Mouse (Mus musculus) embryo, embryonic 11 days (tissue): ENCODE data around the gene Epb41l2.

ENCODE experiments used
- DNase-seq: peaks from one replicate; pipeline ENCODE4 v3.0.0-alpha.2; 2015

The Epb41l2 gene

DNA sequence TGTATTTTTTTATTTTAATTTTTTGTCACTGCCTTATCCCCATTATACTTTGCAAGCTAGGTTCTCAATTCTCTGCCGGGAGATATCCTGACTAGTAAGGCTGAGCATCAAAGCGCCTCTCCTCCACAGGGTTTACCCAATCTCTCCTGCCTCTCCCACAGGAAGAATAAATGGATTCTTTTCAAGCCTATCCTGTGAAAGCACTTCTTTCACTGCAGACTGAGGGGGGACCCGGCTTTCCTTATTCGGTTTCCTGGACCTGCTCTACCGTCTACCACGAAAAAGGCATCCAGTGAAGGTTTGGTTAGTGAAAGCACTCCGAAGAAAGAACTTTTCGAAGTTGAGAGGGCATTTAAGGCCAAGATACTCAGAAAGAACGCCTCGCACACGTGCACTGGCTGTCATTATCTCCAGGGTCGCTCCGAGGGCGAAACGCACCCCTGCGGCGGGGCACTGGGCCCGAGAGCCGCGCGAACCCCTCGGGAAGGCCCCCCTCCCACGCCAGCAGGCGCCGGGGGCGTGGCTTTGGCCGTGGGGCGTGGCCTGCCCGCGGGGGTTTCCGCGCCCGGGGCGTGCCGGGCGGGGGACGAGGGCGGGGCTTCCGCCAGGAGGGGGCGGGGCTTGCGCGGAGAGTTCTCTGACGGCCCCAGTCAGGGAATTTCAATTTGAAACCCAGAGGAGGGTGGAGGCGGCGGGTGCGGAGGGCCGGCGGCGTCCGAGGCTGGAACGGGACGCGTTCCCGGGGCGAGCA is at the start of gene Epb41l2:
TSS of gene Epb41l2 (plus strand) at position 591 of the 751 bp plus-strand sequence.
- peak; percentile 91 for DNase-seq

DNA sequence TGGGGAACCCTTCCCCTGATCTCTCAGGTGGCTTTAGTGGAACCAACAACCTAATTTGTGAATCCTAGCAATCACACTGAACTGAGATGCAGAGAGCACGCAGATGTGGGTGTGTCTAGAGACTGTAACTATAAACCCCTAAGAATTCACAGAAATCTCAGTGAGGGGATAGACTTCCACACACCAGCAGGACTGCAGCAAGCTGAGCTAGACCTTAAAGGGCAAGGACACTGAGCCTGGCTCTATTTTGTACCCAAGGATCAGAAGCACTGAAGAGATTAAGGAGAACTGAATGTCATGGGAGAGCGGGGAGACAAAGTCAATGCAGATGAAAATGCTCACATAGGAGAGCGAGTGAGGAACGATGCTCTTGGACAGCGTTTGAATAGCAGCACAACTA is 49.6 kb upstream of the Epb41l2 start:
- DNase-seq, result no peak

DNA sequence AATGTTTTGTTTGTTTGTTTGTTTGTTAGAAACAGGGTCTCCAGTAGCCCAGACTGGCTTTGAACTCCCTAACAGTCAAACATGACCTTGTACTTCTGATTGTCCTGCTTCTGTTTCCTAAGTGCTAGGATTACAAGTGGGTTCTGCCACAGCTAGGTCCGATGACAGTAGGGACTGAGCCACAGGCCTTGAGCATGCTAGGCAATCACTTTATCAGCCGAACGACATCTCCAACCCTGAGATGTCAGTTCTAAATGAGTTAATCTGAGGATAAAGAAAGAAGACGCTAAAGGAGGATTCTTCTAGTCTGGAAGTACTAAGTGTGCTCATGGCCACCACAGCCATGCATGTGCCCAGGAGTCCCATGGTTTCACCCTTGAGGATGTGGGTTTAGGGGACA is 48.9 kb upstream of the Epb41l2 start:
- DNase-seq, result no peak

DNA sequence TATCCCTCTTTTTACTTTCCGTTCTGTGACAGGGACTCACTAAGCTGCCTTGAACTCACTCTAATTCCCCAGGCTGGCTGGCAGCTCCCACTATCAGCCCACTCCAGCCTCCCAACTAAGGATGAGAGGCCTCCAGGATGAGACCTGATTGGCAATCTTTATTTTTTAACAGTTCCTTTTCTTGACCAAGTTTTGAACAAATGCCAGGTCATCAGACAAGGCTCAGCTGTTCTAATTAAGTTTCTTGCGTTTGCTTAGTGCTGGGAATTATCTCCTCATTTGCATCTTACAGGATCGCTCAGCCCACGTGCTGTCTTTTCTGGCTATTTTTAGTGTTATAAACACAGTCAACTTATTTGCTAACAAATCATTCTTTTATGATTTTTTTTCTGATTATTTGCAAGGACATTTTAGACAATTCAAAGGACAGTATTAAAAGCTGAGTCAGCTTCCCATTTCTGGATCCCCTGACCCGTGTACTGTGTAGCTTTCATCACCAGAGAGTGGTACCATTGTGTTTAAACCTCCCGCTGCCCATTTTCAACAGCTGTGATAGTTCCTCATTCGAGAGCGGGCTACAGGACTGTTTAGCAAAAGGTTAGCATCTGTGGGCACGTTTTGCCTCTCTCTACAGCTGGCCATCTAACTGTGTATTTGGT is 47.9 kb upstream of the Epb41l2 start:
- DNase-seq, result no peak

DNA sequence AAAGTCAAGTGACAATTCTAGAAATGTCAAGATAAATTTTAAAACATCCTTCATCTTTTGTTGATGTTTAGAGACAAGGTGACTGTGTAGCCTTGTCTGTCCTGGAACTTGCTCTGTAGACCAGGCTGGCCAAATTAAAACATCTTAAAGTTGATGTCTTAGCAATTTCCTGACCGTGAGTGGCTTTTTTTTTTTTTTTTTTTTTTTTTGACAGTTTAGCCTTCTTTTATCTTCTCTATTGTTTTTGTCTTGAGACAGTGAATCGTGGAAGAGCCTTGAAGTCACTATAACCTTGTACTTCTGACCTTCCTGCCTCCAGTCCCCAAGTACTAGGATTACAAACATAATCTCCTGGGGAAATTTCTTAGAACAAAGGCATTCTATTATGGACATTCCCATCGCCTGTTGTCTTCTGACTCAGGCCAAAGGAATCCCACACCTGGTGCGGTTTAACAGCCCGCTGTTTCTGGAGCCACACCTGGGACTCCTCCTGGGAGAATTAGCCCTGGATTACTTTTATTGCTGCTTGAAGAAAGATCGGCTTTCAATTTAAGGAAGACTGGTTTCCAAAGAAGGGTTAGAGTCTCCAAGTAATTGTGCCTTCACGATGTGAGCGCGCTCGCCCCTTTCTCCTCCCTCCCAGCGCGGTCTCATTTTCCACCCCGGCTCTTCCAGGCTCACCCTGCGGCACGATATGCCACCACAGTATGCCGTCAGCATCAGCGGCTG is 45.6 kb upstream of the Epb41l2 start:
- DNase-seq, result peak; percentile 48

DNA sequence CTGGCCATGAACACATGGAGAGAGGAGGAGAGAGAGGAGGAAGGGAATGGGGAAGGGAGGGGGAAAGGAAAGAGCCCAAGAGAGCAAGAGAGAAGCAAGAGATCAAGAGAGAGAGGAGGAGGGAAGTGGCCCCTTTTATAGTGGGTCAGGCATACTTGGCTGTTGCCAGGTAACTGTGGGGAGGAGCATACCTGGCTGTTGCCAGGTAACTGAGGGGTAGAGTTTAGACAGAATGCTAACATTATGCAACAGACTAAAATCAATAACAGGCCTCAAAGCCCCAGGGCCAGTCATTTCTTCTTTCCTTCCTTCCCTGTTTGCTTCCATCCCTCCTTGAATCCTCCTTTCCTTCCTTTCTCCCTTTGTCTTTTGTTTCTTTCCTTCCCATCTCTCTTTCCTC is 41.9 kb upstream of the Epb41l2 start:
- no peak for DNase-seq

DNA sequence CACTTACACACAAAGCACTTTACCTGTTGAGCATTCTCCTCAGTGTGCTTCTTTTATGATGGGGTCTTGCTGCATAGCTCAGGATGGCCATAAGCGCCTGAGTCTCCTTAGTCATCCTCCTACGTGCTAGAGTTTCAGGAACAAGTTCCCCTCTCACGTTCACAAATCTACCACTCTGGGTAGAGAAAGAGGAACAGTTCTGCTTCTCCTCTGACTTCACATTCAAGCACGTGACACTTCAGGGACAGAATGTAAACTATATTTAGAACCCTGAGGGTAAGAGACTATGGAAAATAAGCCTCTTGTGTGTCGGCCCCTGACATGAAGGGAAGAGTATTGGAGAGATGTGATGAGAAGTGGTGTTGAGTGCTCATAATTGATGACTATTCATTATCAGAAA is 41.2 kb upstream of the Epb41l2 start:
- DNase-seq, result no peak

DNA sequence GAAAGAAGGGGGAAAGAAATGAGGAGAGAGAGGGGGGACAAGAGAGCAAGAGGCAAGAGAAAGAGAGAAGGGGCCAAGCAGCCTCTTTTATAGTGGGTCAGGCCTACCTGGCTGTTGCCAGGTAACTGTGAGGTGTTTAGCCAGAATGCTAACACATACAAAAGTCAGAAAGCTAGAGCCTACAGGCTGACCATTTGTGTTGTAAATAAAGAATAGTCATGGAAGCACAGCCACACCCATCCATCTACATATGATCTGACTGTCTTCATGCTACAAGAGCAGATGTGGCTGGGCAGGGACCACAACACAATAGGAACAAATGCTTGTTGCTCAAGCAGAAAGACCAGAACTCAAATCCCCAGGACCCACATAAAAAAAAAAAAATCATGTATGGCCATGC is 40.1 kb upstream of the Epb41l2 start:
- no peak for DNase-seq

DNA sequence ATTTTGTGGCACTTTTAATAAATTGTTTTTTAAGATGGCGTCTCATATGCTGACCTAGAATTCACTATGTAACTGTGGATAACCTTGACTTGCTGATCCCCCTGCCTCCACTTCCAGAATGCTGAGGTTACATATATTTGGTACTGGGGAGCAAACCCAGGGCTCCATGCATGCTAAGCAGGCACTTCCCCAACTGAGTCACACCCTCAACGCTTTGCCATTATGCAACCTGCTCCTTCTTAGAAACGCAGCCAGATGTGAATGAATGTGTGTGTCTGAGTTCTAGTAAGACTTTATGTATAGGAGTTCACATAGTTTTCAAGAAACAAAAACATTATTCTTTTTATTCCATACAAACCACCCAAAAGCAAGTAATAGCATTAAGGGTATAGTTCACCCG is 38.4 kb upstream of the Epb41l2 start:
- DNase-seq, result no peak

DNA sequence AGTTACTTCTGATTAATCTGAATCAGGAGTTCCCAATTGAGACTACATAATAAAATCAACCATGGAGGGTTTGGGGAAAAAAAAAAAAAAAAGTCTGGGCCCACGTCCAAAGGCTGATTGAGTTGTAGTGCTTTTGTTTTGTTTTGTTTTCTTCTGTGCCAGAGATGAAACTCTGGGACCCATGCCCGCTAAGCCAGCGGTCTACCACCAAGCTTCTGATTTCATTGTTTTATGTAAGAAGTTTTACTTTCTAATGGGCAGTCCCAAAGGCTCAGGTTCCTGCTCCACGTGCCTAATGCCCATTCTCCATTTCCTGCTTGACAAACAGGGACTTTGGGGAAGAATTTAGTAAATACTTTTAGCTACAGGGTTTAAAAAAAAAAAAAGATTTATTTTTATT is 33.9 kb upstream of the Epb41l2 start:
- DNase-seq, result no peak

DNA sequence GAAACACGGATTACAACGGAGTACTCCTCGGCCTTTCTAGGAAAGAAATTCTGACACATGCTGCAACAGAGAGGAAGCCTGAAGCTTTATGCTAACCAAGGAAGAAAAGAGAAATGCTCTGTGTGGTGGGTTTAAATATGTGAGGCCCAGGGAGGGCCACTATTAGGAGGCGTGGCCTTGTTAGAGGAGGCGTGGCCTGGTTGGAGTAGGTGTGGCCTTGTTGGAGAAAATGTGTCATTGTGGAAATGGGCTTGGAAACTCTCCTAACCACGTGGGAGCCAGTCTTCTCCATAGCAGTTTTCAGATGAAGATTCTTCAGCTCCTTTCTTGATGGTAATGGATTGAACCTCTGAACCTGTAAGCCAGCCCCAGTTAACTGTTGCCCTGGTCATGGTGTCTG is 32.1 kb upstream of the Epb41l2 start:
- DNase-seq, result no peak

DNA sequence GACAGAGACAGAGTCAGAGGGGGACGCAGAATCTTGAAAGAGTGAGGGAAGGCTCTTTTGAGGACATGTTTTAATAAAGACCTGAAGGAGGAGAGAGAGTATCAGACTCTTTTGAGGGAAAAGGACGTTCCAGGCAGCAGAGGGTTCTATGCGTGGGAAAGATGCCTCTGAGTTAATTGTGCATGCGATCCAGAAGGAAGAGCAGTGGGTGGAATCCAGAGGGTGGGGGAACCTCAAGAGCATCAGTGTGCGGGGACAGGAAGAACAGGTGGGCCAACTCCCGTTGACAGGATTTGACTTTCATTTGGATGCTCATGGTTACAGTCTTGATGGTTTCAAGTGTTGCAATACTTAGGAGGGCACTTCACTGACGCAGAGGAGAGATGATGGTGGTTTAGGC is 29.5 kb upstream of the Epb41l2 start:
- no peak for DNase-seq

DNA sequence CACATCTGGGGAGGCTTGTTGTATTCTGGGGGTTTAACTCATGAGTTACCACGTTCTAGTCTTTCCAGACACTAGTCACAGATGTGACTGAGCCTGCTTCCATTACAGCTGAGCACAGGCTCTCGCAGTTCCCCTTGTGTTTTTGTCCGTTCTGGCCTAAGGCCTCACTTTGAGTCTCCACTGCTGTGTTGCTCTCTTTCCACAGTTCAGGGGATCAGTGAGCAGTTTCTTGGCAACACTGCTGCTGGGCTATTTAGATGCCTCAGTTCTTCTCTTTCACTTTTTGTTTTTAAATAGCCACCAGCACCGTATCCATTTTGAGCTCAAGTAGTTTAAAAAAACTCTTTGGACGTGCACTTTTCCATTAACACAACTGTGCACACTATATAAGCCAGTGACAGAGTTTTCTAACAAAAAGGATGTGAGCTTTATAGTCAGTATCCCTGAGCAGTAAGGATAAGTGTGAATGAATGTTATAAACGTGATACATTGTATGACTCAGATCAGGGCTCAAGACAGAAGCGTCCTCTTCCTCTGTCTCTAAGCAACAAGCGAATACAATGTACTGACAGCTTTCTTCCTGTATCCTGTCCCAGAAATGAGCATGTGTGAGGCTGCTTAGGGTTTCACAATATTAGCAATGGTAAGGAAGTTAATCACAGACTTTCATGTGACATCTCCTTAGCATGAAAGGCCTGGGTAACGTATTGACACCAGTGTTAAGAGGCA is 28.1 kb upstream of the Epb41l2 start:
- DNase-seq, result no peak

DNA sequence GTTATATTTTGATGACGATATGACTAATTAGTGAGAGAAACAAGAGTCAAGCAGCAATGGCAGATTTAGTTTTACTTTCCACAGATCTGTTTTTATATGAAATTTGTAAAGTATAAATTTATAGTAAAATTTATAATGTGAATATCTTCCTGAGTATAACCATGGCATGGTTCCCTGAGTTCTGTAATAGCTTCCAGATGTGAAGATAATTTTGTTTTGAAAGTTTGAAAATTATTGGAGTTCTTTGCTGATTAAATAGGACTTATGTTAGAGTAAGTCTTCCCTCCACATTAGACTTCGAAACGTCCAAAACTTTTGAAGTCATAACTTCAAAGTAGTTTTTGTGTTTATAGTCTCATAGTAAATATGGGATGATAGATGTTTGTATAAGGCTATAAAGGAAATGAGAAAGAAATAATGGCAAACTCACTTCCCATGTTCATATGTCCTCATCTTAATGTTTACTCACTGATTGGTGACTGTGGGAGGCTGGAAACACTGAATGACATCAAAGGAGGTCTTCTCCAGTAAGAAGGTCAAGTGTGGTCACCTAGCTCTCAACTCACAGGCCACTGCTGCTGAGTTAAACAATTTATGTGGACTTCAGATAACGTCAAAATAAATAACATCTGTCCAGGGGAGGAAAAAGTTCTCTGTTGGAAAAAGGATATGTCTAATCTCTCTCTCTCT is 26.1 kb upstream of the Epb41l2 start:
- no peak for DNase-seq

DNA sequence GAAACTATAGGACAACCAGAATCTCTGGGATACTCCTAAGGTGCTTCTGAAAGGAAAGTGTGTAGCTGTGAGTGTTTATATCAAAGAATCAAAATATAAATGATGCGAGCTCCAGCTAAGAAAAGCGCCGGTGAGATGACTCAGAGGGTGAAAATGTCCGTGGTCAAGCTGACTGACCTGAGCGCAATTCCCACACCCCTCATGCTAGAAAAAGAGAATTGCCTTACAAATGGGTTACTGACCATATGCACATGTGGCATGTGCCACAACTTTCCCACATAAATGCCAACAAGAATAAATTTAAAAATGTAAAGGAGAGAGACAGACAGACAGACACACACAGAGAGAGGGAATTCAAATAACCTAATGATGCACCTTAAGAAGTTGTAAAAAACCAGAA is 18.9 kb upstream of the Epb41l2 start:
- DNase-seq, result no peak

DNA sequence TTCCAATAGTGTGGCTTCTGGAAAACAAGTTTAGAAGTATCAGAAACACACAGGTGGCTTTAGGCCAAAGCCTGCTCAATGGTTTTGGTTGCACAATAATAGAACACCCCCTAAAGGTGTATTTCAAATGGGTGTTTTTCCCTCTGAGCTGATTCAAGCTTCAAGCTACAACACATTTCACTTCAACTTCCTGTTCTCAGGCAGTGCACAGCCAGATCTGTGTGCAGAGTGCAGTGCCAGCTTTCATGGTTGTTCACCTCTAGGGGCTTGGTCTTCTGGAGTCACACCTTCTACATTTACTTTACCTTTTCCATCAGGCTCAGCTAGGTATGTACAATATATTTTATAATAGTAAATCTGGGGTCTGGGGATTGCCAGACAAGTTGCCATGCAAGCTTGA is 16.8 kb upstream of the Epb41l2 start:
- DNase-seq, result no peak

DNA sequence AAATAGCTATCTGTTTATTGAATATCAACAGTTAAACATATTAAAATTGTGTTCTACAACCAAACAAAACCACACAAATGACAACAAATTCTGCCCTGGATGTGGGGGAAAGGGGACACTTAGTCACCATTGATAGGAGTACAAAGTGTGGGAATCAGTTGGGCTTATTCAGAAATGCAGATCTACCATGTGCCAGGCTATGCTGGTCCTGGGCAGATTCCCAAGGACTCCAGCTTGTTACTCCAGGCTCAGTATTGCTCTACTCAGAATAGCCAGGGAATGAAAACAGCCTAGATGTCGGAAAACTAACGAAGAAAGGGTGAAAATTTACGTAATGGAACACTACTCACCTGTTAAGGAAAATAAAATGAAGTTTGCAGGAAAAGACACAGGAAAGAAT is 5.7 kb upstream of the Epb41l2 start:
- DNase-seq, result no peak

DNA sequence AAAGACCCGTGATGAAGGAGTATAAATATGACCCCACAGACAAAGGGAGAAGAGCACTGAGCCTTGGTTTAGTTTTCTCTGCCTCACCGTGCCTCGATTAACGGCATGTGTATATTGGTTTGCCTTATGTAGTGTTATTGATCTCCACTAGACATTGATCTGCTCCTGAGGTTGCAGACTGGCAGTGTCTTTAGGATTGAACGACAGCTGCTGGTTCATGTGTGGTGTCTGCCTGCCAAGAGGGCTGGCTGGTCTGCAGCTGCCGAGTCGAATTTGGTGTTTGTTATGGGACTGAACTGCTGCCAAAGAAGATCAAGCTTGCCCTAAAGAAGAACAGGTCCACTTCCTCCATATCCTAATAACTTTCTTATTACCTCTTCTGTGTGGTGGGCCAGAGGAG is 5.2 kb upstream of the Epb41l2 start:
- no peak for DNase-seq

DNA sequence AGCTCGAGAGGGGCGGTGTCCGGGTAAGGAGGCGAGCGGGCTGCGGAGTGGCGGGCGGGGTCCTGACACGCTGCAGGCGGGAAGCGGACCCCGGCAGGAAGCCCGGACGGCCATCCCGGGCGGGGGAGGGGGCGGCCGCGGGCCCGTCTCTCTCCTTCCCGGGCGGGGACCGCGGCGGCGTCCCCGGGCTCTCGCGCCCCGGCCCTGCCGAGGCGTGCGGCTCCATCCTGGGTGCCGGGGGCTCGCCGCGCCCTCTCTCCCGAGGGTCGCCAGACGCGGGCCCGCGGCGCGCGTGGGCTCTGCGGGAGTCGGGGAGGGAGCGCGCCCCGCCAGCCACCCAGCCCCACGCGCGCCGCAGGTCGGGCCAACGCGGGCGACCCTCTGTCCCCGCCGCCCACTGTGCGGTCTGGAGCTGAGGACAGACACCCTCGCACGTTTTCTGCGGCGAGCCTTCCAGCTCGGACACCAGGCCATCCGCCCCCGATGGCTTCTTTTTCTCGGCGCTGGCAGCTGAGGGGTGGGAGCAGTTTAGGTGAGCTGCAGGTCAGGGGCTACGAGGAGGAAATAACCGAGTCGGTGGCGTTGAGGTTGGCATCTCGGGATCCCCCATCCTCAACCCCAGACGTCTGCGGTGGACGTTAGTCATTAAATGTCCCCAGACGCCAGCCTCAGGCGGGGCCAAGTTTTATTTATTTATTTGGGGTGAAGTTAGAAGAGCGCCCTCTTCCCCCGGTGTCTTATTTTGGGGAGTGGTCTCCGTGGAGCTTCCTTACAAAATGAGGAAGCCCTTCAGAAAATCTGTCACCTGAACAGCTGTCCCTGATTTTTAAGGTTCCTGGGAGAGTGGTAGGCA is 587 bp downstream of the Epb41l2 start:
- DNase-seq, result peak; percentile 56

DNA sequence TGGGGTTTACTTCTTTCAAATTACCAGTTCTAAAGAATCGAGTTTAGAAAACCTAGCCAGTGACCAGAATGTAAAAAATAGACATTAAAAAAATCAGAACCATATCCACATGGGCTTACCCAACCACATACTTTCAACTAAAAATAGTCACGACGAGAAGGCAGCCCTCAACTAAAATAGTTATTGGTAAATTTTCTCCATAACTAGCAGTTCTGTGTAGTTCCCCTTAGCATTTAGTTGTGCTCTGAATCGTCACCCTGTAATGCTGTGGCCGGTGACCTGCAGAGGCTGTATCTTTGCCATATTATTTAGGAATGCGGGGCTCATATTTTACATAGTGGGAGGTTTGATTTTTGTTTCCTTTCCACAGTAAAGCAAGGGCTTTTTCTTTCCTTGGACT is 2.6 kb downstream of the Epb41l2 start:
- DNase-seq, result no peak

DNA sequence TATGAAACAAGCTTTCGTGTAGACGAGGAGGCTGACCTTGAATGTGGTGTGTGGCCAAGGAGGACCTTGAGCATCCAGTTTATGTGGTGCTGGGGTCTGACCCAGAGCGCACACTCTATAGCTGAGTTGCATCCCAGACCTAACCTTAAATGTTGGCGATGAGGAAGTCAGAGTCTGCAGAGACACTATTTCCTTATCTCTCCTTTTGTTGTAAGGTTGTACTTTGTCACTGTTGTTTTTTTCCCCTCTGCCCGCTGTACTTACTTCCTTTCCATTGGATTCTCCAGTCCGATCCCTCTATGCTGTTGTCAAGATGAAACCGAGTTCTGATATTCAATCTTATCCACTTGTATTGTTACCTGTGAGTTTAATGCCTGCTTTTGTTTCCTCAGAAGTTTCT is 5.6 kb downstream of the Epb41l2 start:
- DNase-seq, result no peak

DNA sequence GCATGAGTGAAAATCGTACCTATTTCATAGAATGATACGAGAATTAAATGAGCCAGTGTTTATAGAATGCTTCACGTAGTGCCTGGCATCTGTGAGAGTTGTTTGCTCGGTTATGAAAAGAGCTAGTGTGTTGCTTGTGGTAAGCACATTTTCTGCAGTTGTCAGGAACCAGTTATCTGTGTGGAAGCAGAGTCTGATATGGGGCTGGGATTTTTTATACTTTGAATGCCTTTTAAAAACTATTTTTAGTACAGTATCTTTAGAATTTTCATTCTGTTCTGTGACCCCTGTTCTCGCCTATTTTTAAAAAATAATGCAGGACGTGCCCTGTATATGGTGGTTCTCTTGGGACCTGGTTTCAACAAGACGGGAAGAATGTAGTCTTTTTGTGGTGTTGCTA is 6.1 kb downstream of the Epb41l2 start:
- no peak for DNase-seq
